8 mouse cellular contexts compared by ENCODE assay signal in genomic region chr4:150913743-150914142, GRCm38 (mm10). TPM values are rescaled to one million over a fixed set of nuclear protein-coding genes. Genes with fewer than 3 reads are reported as not detected.
DNase-seq lines count a peak whose midpoint lies in the region; ATAC-seq and TF ChIP-seq lines count a peak whose summit lies in the region.

No protein-coding gene starts in this region.

- H3K4me1 ChIP-seq in kidney, embryonic 16.5 days (ENCODE audit: insufficient read depth, low read length): peaks cover 20% of the 10 kb centered on the region
- H3K4me1 ChIP-seq in hindbrain, embryonic 16.5 days (ENCODE audit: control insufficient read depth, insufficient read depth, low read depth, low read length): peaks cover 18% of the 10 kb centered on the region

- peak overlapping the region; percentile 92 for H3K27ac ChIP-seq in kidney, embryonic 16.5 days (ENCODE audit: low read length)
- peak overlapping the region; percentile 87 for H3K27ac ChIP-seq in hindbrain, embryonic 16.5 days (ENCODE audit: low read depth, low read length)

- no peaks in the 10 kb centered on the region for H3K9me3 ChIP-seq in kidney, embryonic 16.5 days (ENCODE audit: low read length)
- H3K9me3 ChIP-seq in hindbrain, embryonic 16.5 days (ENCODE audit: control insufficient read depth, low read length): no peaks in the 10 kb centered on the region

- WGBS in kidney, embryonic 16.5 days: 9% methylated on average over 12 of the region's 12 CpGs
- 13% methylated on average over 12 of the region's 12 CpGs for WGBS in hindbrain, embryonic 16.5 days

- H3ac ChIP-seq in myocyte (ENCODE audit: control insufficient read depth, insufficient read length): peak overlapping the region; percentile 48

- ATAC-seq in kidney, embryonic 16.5 days (ENCODE audit: low FRiP score, low TSS enrichment): no peak
- no peak for ATAC-seq in hindbrain, embryonic 16.5 days

- no peaks in the 10 kb centered on the region for H3K27me3 ChIP-seq in kidney, embryonic 16.5 days (ENCODE audit: insufficient read depth, low read length)
- H3K27me3 ChIP-seq in hindbrain, embryonic 16.5 days (replicated peaks; ENCODE audit: control insufficient read depth, insufficient read depth, low read length): no peaks in the 10 kb centered on the region
- no peaks in the 10 kb centered on the region for H3K27me3 ChIP-seq in myocyte (ENCODE audit: control insufficient read depth, insufficient read depth, insufficient read length)

- H3K36me3 ChIP-seq in kidney, embryonic 16.5 days (ENCODE audit: insufficient read depth, low read length): no peaks in the 10 kb centered on the region
- H3K36me3 ChIP-seq in hindbrain, embryonic 16.5 days (ENCODE audit: control insufficient read depth, insufficient read depth, low read length): no peaks in the 10 kb centered on the region
- H3K36me3 ChIP-seq in myocyte (ENCODE audit: control insufficient read depth, insufficient read depth): no peaks in the 10 kb centered on the region

- H3K79me2 ChIP-seq in myocyte (ENCODE audit: control insufficient read depth, insufficient read depth): peaks cover 16% of the 10 kb centered on the region

- TF ChIP-seq POLR2A in myocyte (IDR thresholded peaks at IDR 0.05; ENCODE audit: insufficient read length, low read depth): no peak

- DNase-seq in kidney, adult 8-10 months: no peak
- DNase-seq in brain, adult 2 months (ENCODE audit: low read depth, low spot score): peak; percentile 61
- DNase-seq in cerebellum, postnatal 4 days (ENCODE audit: low spot score in 2 of 2): no peak
- no peak for DNase-seq in cerebellum, postnatal 14 days
- DNase-seq in spleen, postnatal 10 days (ENCODE audit: low spot score in 2 of 2): no peak

- peak overlapping the region; percentile 65 for H3K4me2 ChIP-seq in kidney, embryonic 16.5 days (replicated peaks; ENCODE audit: low read depth, low read length)
- H3K4me2 ChIP-seq in hindbrain, embryonic 16.5 days (ENCODE audit: low read length): peak overlapping the region; percentile 82
- H3K4me2 ChIP-seq in myocyte (ENCODE audit: low read depth): peak overlapping the region; percentile 99

- peak overlapping the region; percentile 77 for H3K4me3 ChIP-seq in kidney, embryonic 16.5 days (ENCODE audit: low read length)
- peak overlapping the region; percentile 63 for H3K4me3 ChIP-seq in hindbrain, embryonic 16.5 days (ENCODE audit: low read length)
- peak overlapping the region; percentile 82 for H3K4me3 ChIP-seq in myocyte

- peak overlapping the region; percentile 73 for H3K9ac ChIP-seq in kidney, embryonic 16.5 days (replicated peaks; ENCODE audit: low read length)
- peak overlapping the region; percentile 80 for H3K9ac ChIP-seq in hindbrain, embryonic 16.5 days (ENCODE audit: low read depth, low read length)

TF ChIP-seq in myocyte, 11 proteins besides CTCF, POLR2A, EP300 and RAD21:
- TF ChIP-seq MAX (IDR thresholded peaks at IDR 0.05; ENCODE audit: low read depth) (no peak), POLR2AphosphoS2 (IDR thresholded peaks at IDR 0.05; ENCODE audit: insufficient read length, low read depth) (no peak), CEBPB (IDR thresholded peaks at IDR 0.05; ENCODE audit: insufficient read depth, poor library complexity, severe bottlenecking) (no peak), MYOD1 (IDR thresholded peaks at IDR 0.05; ENCODE audit: control insufficient read depth in 1 of 3, insufficient read length in 2 of 3, low read depth in 2 of 3) (no peak), MYOG (IDR thresholded peaks at IDR 0.05; ENCODE audit: control insufficient read depth in 1 of 3, insufficient read depth in 1 of 3, insufficient read length in 2 of 3, low read depth in 2 of 3) (no peak), TCF3 (IDR thresholded peaks at IDR 0.05; ENCODE audit: insufficient read length, low read depth) (no peak), E2F4 (IDR thresholded peaks at IDR 0.05; ENCODE audit: insufficient read depth) (no peak), USF1 (IDR thresholded peaks at IDR 0.05; ENCODE audit: low read depth) (no peak), SRF (IDR thresholded peaks at IDR 0.05; ENCODE audit: control insufficient read depth, insufficient read length, low read depth) (no peak), REST (IDR thresholded peaks at IDR 0.05; ENCODE audit: insufficient read depth, insufficient read length) (no peak), TCF12 (IDR thresholded peaks at IDR 0.05; ENCODE audit: insufficient read depth, poor library complexity, severe bottlenecking) (no peak)

RNA-seq across cellular contexts. Expression of gene Park7, which starts 0.5 kb away (rescaled TPM):
- 404 and 421 TPM in 2 replicates for polyA plus RNA-seq in kidney, embryonic 16.5 days (2015; fragmentation: Nextera tagmentation; extraction: Ambion mirVana)
- 390 and 413 TPM in 2 replicates for polyA plus RNA-seq in hindbrain, embryonic 16.5 days (2015; fragmentation: Nextera tagmentation; extraction: Ambion mirVana)
- polyA plus RNA-seq in myocyte (2012; fragmentation: generic; extraction: Trizol): 312 TPM

RNA-seq across cellular contexts. Expression of gene Tnfrsf9, which starts 0.6 kb away (rescaled TPM):
- 0.26 and 0.40 TPM in 2 replicates for polyA plus RNA-seq in kidney, embryonic 16.5 days (2015; fragmentation: Nextera tagmentation; extraction: Ambion mirVana)
- 0.36 and 0.40 TPM in 2 replicates for polyA plus RNA-seq in hindbrain, embryonic 16.5 days (2015; fragmentation: Nextera tagmentation; extraction: Ambion mirVana)
- 0.31 TPM for polyA plus RNA-seq in myocyte (2012; fragmentation: generic; extraction: Trizol)
